Mouse (Mus musculus) cerebellum, adult 2 months (tissue): ENCODE measurements around the gene Cpb2. TPM values are rescaled to one million over a fixed set of nuclear protein-coding genes. Genes with fewer than 3 reads are reported as not detected.

ENCODE experiments used
- DNase-seq, 2 experiments: peaks; one replicate each; pipeline ENCODE4 v3.0.0; 2021
- H3K27ac ChIP-seq: fragments of 200-500 bp; 2 replicates; pipeline ENCODE4 v1.5.1; 2012; ENCODE audit warnings: low read length, control low read depth, inconsistent platforms; ENCODE audit not compliant: insufficient read depth
- H3K27me3 ChIP-seq: fragments of 200-500 bp; 2 replicates; pipeline ENCODE4 v1.6.1; 2012; ENCODE audit warnings: inconsistent platforms, mild to moderate bottlenecking, low read length, moderate library complexity; ENCODE audit not compliant: control insufficient read depth, insufficient read depth
- H3K4me1 ChIP-seq: fragments of 200-500 bp; 2 replicates; pipeline ENCODE4 v1.6.1; 2011; ENCODE audit warnings: low read length; ENCODE audit not compliant: control insufficient read depth, insufficient read depth
- H3K4me3 ChIP-seq: fragments of 200-500 bp; replicated peaks from 2 replicates; pipeline ENCODE3; 2011; ENCODE audit warnings: mild to moderate bottlenecking, low read depth, low read length, control low read depth; ENCODE audit not compliant: insufficient read depth
- CTCF ChIP-seq: fragments of 200-500 bp; IDR thresholded peaks from 2 replicates; pipeline ENCODE4 v1.5.1; 2011; ENCODE audit warnings: low read depth, mild to moderate bottlenecking, control low read depth, low read length, moderate library complexity, borderline replicate concordance; ENCODE audit not compliant: insufficient read depth
- POLR2A ChIP-seq: fragments of 200-500 bp; IDR thresholded peaks from 2 replicates; pipeline ENCODE4 v1.6.1; 2011; ENCODE audit warnings: low read length, control low read depth, borderline replicate concordance; ENCODE audit not compliant: insufficient read depth
- WGBS: fragments of 180-500 bp; shearing (Covaris S2); methylation state at CpG from one replicate; pipeline ENCODE4 v1.1.7; 2018; 5-methylcytosine and 5-hydroxymethylcytosine counted together
- polyA plus RNA-seq: library from polyadenylated mRNA; depleted of rRNA; stranded (reverse); fragments of >200 nt; gene quantifications from 2 replicates; pipeline ENCODE4 v1.2.3, GENCODE M21; 2012; rRNA removed

Gene Cpb2
- polyA plus RNA-seq, 1 experiment, result not detected

GRCm38 (mm10) chr14:75307855-75308254, 65.8 kb downstream of the Cpb2 start:
- no peak for DNase-seq
- no peak overlapping the region for H3K4me3 ChIP-seq
- no peaks in the 10 kb centered on the region for H3K27me3 ChIP-seq
- no peaks in the 10 kb centered on the region for H3K4me1 ChIP-seq
- TF ChIP-seq CTCF, result no peak
- no peak for TF ChIP-seq POLR2A
- H3K27ac ChIP-seq, result no peak overlapping the region

GRCm38 (mm10) chr14:75309336-75309992, 67.4 kb downstream of the Cpb2 start:
- Histone ChIP-seq H3K4me3 (no peak overlapping the region), H3K4me1 (no peaks in the 10 kb centered on the region), H3K27ac (no peak overlapping the region), H3K27me3 (no peaks in the 10 kb centered on the region)
- 56% methylated on average over 5 of the region's 5 CpGs for WGBS
- DNase-seq, result peak in 1 of 2 experiments; percentile 24
- TF ChIP-seq CTCF (peak; percentile 37; the same call in 1 of the 2 replicates), POLR2A (no peak)

GRCm38 (mm10) chr14:75314484-75314883, 72.4 kb downstream of the Cpb2 start:
- Histone ChIP-seq H3K27me3 (no peaks in the 10 kb centered on the region), H3K4me3 (no peak overlapping the region), H3K27ac (no peak overlapping the region), H3K4me1 (no peaks in the 10 kb centered on the region)
- no peak for DNase-seq
- TF ChIP-seq CTCF (no peak), POLR2A (no peak)
- WGBS, result 46% methylated on average over 2 of the region's 2 CpGs

GRCm38 (mm10) chr14:75318736-75319135, 76.6 kb downstream of the Cpb2 start:
- H3K4me1 ChIP-seq, result no peaks in the 10 kb centered on the region
- no peak for DNase-seq
- TF ChIP-seq POLR2A, result no peak
- no peak for TF ChIP-seq CTCF
- no peaks in the 10 kb centered on the region for H3K27me3 ChIP-seq
- H3K4me3 ChIP-seq, result no peak overlapping the region
- no peak overlapping the region for H3K27ac ChIP-seq
- 97% methylated on average over 2 of the region's 2 CpGs for WGBS

GRCm38 (mm10) chr14:75320269-75320668, 78.2 kb downstream of the Cpb2 start:
- Histone ChIP-seq H3K27me3 (no peaks in the 10 kb centered on the region), H3K4me1 (no peaks in the 10 kb centered on the region), H3K27ac (no peak overlapping the region), H3K4me3 (no peak overlapping the region)
- WGBS, result 96% methylated on average over 5 of the region's 5 CpGs
- TF ChIP-seq POLR2A (no peak), CTCF (no peak)
- no peak for DNase-seq

GRCm38 (mm10) chr14:75323354-75323753, 81.3 kb downstream of the Cpb2 start:
- TF ChIP-seq POLR2A, result no peak
- no peak for TF ChIP-seq CTCF
- H3K27ac ChIP-seq, result no peak overlapping the region
- no peak overlapping the region for H3K4me3 ChIP-seq
- 96% methylated on average over 32 of the region's 32 CpGs for WGBS
- DNase-seq, result no peak
- H3K27me3 ChIP-seq, result no peaks in the 10 kb centered on the region
- no peaks in the 10 kb centered on the region for H3K4me1 ChIP-seq

GRCm38 (mm10) chr14:75328062-75328461, 86.0 kb downstream of the Cpb2 start:
- H3K4me1 ChIP-seq, result no peaks in the 10 kb centered on the region
- no peaks in the 10 kb centered on the region for H3K27me3 ChIP-seq
- no peak overlapping the region for H3K27ac ChIP-seq
- WGBS, result 81% methylated on average over 8 of the region's 8 CpGs
- no peak for DNase-seq
- no peak overlapping the region for H3K4me3 ChIP-seq
- TF ChIP-seq CTCF, result no peak

GRCm38 (mm10) chr14:75330621-75331020, 88.5 kb downstream of the Cpb2 start:
- no peaks in the 10 kb centered on the region for H3K27me3 ChIP-seq
- peak; percentile 26; the same call in 1 of the 2 replicates for TF ChIP-seq CTCF
- no peak for TF ChIP-seq POLR2A
- 74% methylated on average over 6 of the region's 6 CpGs for WGBS
- no peak overlapping the region for H3K4me3 ChIP-seq
- no peak overlapping the region for H3K27ac ChIP-seq
- peaks cover 4% of the 10 kb centered on the region for H3K4me1 ChIP-seq
- no peak for DNase-seq

Other genes with a start within 250 kb of the Cpb2 start
- 0.97 and 1.4 TPM in 2 replicates for gene Rubcnl, start 226.3 kb upstream of the Cpb2 start, polyA plus RNA-seq
- 0.03 TPM in 1 of 2 replicates, not detected in the other for gene Lrrc63, start 111.4 kb upstream of the Cpb2 start, polyA plus RNA-seq
- 8.1 and 9.1 TPM in 2 replicates for gene Lcp1, start 111.2 kb upstream of the Cpb2 start, polyA plus RNA-seq
- 27.2 and 27.5 TPM in 2 replicates for gene Zc3h13, start 42.1 kb downstream of the Cpb2 start, polyA plus RNA-seq
- gene Siah3, start 213.7 kb downstream of the Cpb2 start, polyA plus RNA-seq, result 5.4 and 5.8 TPM in 2 replicates